Mouse (Mus musculus) ES-E14 (cell line): ENCODE measurements around the gene Chkb. TPM values are rescaled to one million over a fixed set of nuclear protein-coding genes. Genes with fewer than 3 reads are reported as not detected.

Experiments used
- DNase-seq: peaks from one replicate; pipeline ENCODE4 v3.0.0-alpha.2; 2013; ENCODE audit warnings: low read depth, low spot score
- H3K27ac ChIP-seq: 2 replicates; pipeline ENCODE4 v1.5.1; 2012; ENCODE audit warnings: low read depth, mild to moderate bottlenecking, low read length, moderate library complexity, mixed read lengths; ENCODE audit not compliant: poor library complexity, insufficient read depth, severe bottlenecking
- H3K36me3 ChIP-seq: 2 replicates; pipeline ENCODE4 v1.6.1; 2012; ENCODE audit warnings: mild to moderate bottlenecking, low read length, moderate library complexity, mixed read lengths; ENCODE audit not compliant: control insufficient read depth, poor library complexity, insufficient read depth, severe bottlenecking
- H3K4me1 ChIP-seq, 2 experiments: fragments of 150-350 bp in 1 of 2; sonication (generic) in 1 of 2; 2 replicates each; pipeline ENCODE4 v1.6.1; 2012; ENCODE audit warnings: low read length in 2 of 2, mild to moderate bottlenecking in 1 of 2, mixed read lengths in 1 of 2; ENCODE audit not compliant: control insufficient read depth in 2 of 2, insufficient read depth in 2 of 2, poor library complexity in 1 of 2
- H3K4me3 ChIP-seq, 2 experiments: fragments of 150-350 bp in 1 of 2; sonication (generic) in 1 of 2; 2 replicates each; pipeline ENCODE4 v1.5.1; 2012; ENCODE audit warnings: low read length in 2 of 2, low read depth in 1 of 2, mild to moderate bottlenecking in 1 of 2, mixed read lengths in 1 of 2; ENCODE audit not compliant: insufficient read depth in 1 of 2, poor library complexity in 1 of 2, severe bottlenecking in 1 of 2
- H3K9ac ChIP-seq: 2 replicates; pipeline ENCODE4 v1.6.1; 2012; ENCODE audit warnings: low read depth, mild to moderate bottlenecking, low read length, mixed read lengths; ENCODE audit not compliant: poor library complexity, insufficient read depth, severe bottlenecking
- H3K9me3 ChIP-seq: fragments of 150-350 bp; sonication (generic); 2 replicates; pipeline ENCODE4 v1.6.1; 2012; ENCODE audit warnings: low read depth, mild to moderate bottlenecking, low read length; ENCODE audit not compliant: control insufficient read depth, insufficient read depth
- CHD2 ChIP-seq: IDR thresholded peaks from 2 replicates; pipeline ENCODE4 v1.6.1; 2014; ENCODE audit warnings: mild to moderate bottlenecking, low read depth, low read length, inconsistent platforms
- HCFC1 ChIP-seq: IDR thresholded peaks from 2 replicates; pipeline ENCODE4 v1.6.1; 2012; ENCODE audit warnings: low read length, inconsistent platforms, borderline replicate concordance; ENCODE audit not compliant: insufficient read depth
- MAFK ChIP-seq: IDR thresholded peaks from 2 replicates; pipeline ENCODE4 v1.6.1; 2014; ENCODE audit warnings: mild to moderate bottlenecking, low read depth, low read length, inconsistent platforms; ENCODE audit not compliant: insufficient read depth
- ZC3H11A ChIP-seq: IDR thresholded peaks from 2 replicates; pipeline ENCODE4 v1.6.1; 2012; ENCODE audit warnings: low read depth, mild to moderate bottlenecking, inconsistent platforms, low read length, borderline replicate concordance
- ZNF384 ChIP-seq: IDR thresholded peaks from 2 replicates; pipeline ENCODE4 v1.6.1; 2012; ENCODE audit warnings: low read depth, low read length, inconsistent platforms
- in situ Hi-C, 2 experiments: fragments of 600-800 bp; cut with MboI; formaldehyde crosslinking; loops; one replicate each; pipeline ENCODE4 v1.15.1; 2025; ENCODE audit warnings: low sequenced_read_pairs in 2 of 2, inconsistent platforms in 1 of 2; ENCODE audit not compliant: unreplicated experiment in 2 of 2
- total RNA-seq: library from RNA; depleted of rRNA; stranded (reverse); fragments of 300-350 nt; gene quantifications from 2 replicates; pipeline ENCODE4 v1.2.3, GENCODE M21; 2012

Chkb gene
- total RNA-seq, 1 experiment = 29.0 TPM

DNA sequence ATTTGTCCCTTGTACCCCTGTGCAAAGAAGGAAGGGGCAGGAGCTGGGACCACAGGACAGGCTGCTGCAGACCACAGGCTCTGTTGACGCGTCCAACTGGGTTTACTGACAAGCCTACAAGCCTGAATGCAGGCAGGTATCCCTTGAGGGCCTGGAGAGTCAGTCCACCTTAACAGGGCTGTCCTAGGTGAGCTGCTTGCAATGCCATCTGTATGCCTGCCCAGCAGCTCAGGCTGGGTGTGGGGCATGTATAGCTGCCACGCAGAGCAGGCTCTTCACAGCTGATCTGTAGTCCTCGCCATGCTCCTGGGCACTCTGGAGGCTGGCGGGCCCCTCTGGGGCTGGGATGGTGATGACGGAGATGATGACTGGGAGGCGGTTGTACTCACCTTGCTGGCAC, 45.1 kb downstream of the Chkb start, which contains the start of gene Klhdc7b:
Gene Klhdc7b (plus strand): TSS at position 301 of the 400 bp plus-strand sequence.
- H3K36me3 ChIP-seq = no peaks in the 10 kb centered on the region
- peaks cover 1 to 6% of the 10 kb centered on the region in 2 experiments; a peak in 1 of 4 replicates for H3K4me1 ChIP-seq
- peak within 1 kb of the TSS; percentile 39; the same call in 1 of the 2 replicates for H3K9ac ChIP-seq
- H3K27ac ChIP-seq = no peak within 1 kb of the TSS
- H3K4me3 ChIP-seq = peak within 1 kb of the TSS; percentile 44 to 59; a peak in 3 of 4 replicates
- H3K9me3 ChIP-seq = no peaks in the 10 kb centered on the region
- DNase-seq = no peak
- TF ChIP-seq HCFC1 (no peak), ZNF384 (no peak), CHD2 (no peak), MAFK (no peak), ZC3H11A (no peak)
- in situ Hi-C loops = no loop called here

DNA sequence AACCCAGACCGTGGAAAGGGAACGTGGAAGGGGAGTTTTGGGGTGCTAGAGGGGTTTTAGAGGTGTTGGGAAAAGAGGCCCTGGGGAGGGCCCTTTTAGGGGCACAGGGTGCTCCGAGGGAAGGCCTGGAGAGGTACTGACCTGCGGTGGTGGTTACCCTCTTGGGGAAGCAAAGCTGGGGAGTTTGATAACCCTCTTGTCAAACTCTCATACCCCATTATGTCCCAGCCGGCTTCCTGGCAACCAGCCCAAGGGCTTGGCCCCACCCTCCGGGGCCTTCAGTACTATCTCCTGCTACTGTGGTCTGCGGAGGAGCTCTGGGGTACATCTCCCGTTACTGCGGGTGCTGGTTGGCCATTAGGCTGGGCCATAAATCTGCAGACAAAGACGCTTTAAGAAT, 50.3 kb downstream of the Chkb start:
- Histone ChIP-seq H3K9me3 (no peaks in the 10 kb centered on the region), H3K9ac (peak overlapping the region; percentile 60; the same call in 1 of the 2 replicates), H3K27ac (no peak overlapping the region)

DNA sequence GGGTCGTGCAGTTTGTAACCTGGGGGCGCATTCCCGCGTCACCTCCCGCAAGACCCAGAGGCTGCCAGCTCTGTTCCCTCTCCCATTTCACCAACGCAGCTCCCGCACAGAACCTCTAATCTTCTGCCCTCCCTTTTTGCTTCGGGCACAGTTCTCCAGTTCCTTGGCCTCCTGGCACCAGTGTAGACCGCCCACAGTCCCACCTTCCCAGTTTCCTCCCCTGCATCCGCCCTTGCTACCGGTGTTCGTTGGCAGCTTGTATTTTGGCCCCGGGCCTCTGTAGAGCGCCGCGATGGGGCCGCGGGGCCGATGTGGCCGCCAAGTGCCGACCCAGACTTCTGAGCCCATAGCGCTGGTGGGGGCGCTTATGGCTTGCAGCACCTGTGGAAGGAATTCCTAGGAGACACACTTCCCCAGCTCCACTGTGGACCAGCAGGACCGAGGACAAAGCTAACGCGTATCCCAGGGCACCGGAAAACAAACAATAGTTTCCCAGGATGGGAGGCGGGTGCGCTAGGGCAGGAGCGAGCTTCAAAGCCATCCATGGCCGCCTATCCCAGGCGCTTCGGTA, 50.8 kb downstream of the Chkb start, which contains the start of gene Odf3b:
Gene Odf3b (minus strand): TSS at position 452 of the 571 bp plus-strand sequence.
- H3K9me3 ChIP-seq = no peaks in the 10 kb centered on the region
- H3K27ac ChIP-seq = no peak within 1 kb of the TSS
- H3K9ac ChIP-seq = peak within 1 kb of the TSS; percentile 60
- H3K4me3 ChIP-seq = peak within 1 kb of the TSS; percentile 55 to 63
- in situ Hi-C loops = no loop called here
- peaks cover 2 to 21% of the 10 kb centered on the region in 2 experiments; a peak in 2 of 4 replicates for H3K4me1 ChIP-seq
- TF ChIP-seq CHD2 = no peak
- no peak for TF ChIP-seq HCFC1
- TF ChIP-seq MAFK = no peak
- no peak for TF ChIP-seq ZC3H11A
- no peak for TF ChIP-seq ZNF384
- H3K36me3 ChIP-seq = no peaks in the 10 kb centered on the region
- DNase-seq = no peak

More for the DNA sequence above, 50.3 kb downstream of the Chkb start:
- DNase-seq = no peak
- in situ Hi-C loops = no loop called here
- Histone ChIP-seq H3K4me3 (peak overlapping the region; percentile 55 to 63), H3K4me1 (peaks cover 2 to 21% of the 10 kb centered on the region in 2 experiments; a peak in 2 of 4 replicates), H3K36me3 (no peaks in the 10 kb centered on the region)
- TF ChIP-seq HCFC1 = no peak
- TF ChIP-seq MAFK = no peak
- no peak for TF ChIP-seq ZNF384
- TF ChIP-seq CHD2 = no peak
- TF ChIP-seq ZC3H11A = no peak

DNA sequence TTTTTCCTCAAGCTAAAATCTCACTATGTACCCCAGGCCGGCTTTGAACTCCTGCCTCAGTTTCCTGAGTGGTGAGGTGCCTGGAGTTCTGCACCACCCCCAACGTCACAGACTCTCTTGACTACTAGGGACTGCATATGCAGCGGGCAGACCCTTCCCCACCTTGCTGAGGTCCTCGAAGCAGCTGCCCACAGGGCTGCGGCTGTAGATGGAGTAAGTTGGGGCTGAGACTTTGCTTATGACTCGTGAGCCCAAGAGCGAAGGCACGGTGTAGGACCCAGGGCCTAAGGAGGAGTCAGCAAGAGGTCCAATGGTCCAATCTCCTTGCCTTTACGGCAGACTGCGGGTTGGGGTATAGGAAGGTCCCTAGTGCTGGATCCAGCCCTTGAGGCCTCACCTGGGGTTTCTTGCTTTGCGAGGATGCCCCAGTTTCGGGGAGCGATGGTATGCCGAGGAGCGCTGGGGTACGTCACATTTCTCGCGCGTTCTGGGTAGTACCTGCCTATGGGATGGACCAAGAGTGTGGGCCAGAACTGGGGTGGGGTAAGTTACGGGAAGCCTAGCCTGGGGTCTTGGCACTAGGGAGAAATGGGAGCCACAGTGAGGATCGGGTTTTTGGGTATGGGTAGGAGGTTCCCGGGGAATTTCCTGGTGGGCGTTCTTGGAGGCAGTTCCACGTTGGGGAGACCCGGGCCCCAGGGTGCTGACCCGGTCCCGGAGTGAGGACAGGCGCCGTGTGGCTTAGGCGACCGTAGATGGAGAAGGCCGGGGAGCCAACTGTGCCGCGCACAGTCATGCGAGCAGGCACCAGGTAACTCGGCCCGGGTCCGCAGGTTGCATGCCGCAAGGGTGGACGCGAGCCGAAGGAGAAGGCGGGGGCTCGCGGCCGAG, 51.5 kb downstream of the Chkb start:
- no peak overlapping the region for H3K27ac ChIP-seq
- no peaks in the 10 kb centered on the region for H3K9me3 ChIP-seq
- peaks cover 2 to 21% of the 10 kb centered on the region in 2 experiments; a peak in 2 of 4 replicates for H3K4me1 ChIP-seq
- TF ChIP-seq HCFC1 (no peak), ZNF384 (no peak), CHD2 (no peak), MAFK (no peak), ZC3H11A (no peak)
- peak overlapping the region; percentile 55 to 63 for H3K4me3 ChIP-seq
- in situ Hi-C loops = no loop called here
- no peaks in the 10 kb centered on the region for H3K36me3 ChIP-seq
- H3K9ac ChIP-seq = peak overlapping the region; percentile 60
- DNase-seq = no peak
